Mouse (Mus musculus): Measurements from ENCODE around the gene Theg. TPM values are rescaled to one million over a fixed set of nuclear protein-coding genes. Genes with fewer than 3 reads are reported as not detected.

Theg gene
- polyA plus RNA-seq, 1 experiment from 2014 or later = not detected

- WGBS = 84% methylated on average over 8 of the region's 8 CpGs
- Histone ChIP-seq H3K36me3 (ENCODE audit: insufficient read depth, low read length) (no peaks in the 10 kb centered on the region), H3K4me1 (ENCODE audit: insufficient read depth, low read length) (no peaks in the 10 kb centered on the region), H3K4me3 (ENCODE audit: low read length) (no peak overlapping the region), H3K4me2 (replicated peaks; ENCODE audit: low read depth, low read length) (no peak overlapping the region), H3K9ac (replicated peaks; ENCODE audit: low read length) (no peak overlapping the region), H3K27ac (ENCODE audit: low read length) (no peak overlapping the region), H3K27me3 (ENCODE audit: insufficient read depth, low read length) (no peaks in the 10 kb centered on the region; the same call in 1 of the 2 replicates), H3K9me3 (ENCODE audit: low read length) (no peaks in the 10 kb centered on the region)
- no peak for ATAC-seq (ENCODE audit: low FRiP score, low TSS enrichment)
These were observed 5.6 kb downstream of the Theg start for GRCm38 (mm10) chr10:79581501-79581900.

GRCm38 (mm10) chr10:79580811-79581210 lies 6.3 kb downstream of the Theg start:
- no peaks in the 10 kb centered on the region for H3K9me3 ChIP-seq (ENCODE audit: low read length)
- no peaks in the 10 kb centered on the region; the same call in 1 of the 2 replicates for H3K27me3 ChIP-seq (ENCODE audit: insufficient read depth, low read length)
- no peak for ATAC-seq (ENCODE audit: low FRiP score, low TSS enrichment)
- no peak overlapping the region for H3K4me3 ChIP-seq (ENCODE audit: low read length)
- no peaks in the 10 kb centered on the region for H3K36me3 ChIP-seq (ENCODE audit: insufficient read depth, low read length)
- H3K9ac ChIP-seq (replicated peaks; ENCODE audit: low read length) = no peak overlapping the region
- WGBS = 47% methylated on average over 6 of the region's 6 CpGs
- H3K27ac ChIP-seq (ENCODE audit: low read length) = no peak overlapping the region
- no peaks in the 10 kb centered on the region for H3K4me1 ChIP-seq (ENCODE audit: insufficient read depth, low read length)
- H3K4me2 ChIP-seq (replicated peaks; ENCODE audit: low read depth, low read length) = no peak overlapping the region

DNA sequence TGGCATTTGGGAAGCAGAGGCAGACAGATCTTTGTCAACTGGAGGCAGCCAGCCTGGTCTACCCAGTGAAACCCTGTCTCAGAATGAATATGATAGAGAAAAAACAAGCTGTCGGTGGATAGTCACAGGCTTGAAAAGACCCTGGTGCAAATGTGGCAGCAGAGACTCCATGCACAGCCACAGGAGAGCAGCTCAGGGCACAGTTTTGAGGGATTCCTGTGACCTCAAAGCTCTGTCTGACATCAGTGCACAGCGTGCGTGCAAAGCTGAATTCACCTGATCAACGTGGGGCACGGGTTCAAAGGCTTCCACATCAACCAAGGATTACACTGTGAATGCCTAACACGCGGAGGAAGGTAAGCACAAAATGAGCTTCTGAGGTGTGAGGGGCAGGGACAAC lies 6.8 kb downstream of the Theg start:
- no peak for ATAC-seq (ENCODE audit: low FRiP score, low TSS enrichment)
- H3K4me1 ChIP-seq (ENCODE audit: insufficient read depth, low read length) = no peaks in the 10 kb centered on the region
- no peak overlapping the region for H3K4me2 ChIP-seq (replicated peaks; ENCODE audit: low read depth, low read length)
- H3K4me3 ChIP-seq (ENCODE audit: low read length) = no peak overlapping the region
- no peaks in the 10 kb centered on the region for H3K36me3 ChIP-seq (ENCODE audit: insufficient read depth, low read length)
- H3K27ac ChIP-seq (ENCODE audit: low read length) = no peak overlapping the region
- no peaks in the 10 kb centered on the region for H3K9me3 ChIP-seq (ENCODE audit: low read length)
- no peaks in the 10 kb centered on the region; the same call in 1 of the 2 replicates for H3K27me3 ChIP-seq (ENCODE audit: insufficient read depth, low read length)
- WGBS = 70% methylated on average over 7 of the region's 7 CpGs
- H3K9ac ChIP-seq (replicated peaks; ENCODE audit: low read length) = no peak overlapping the region

DNA sequence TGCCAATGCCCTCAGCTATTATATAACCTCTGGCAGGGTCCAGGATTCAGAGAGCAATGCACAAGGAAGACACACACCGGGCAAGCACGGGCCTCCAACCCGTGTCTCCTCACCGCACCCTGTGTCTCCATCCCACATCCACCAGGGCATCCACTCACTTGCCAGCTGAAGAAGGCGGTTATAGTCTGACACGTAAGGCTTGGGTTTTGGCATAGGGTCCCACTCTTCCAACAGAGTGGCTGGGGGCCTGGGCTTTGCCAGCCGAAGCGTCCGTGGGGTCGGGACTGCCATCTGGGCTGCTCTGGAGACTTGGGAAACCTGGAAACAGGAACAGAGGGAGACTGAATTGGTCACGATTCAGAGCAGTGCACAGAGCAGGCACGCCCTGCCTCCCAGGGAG lies 7.3 kb downstream of the Theg start:
- H3K9ac ChIP-seq (replicated peaks; ENCODE audit: low read length) = no peak overlapping the region
- H3K27ac ChIP-seq (ENCODE audit: low read length) = no peak overlapping the region
- no peak overlapping the region for H3K4me2 ChIP-seq (replicated peaks; ENCODE audit: low read depth, low read length)
- no peaks in the 10 kb centered on the region for H3K4me1 ChIP-seq (ENCODE audit: insufficient read depth, low read length)
- H3K27me3 ChIP-seq (ENCODE audit: insufficient read depth, low read length) = no peaks in the 10 kb centered on the region; the same call in 1 of the 2 replicates
- ATAC-seq (ENCODE audit: low FRiP score, low TSS enrichment) = no peak
- H3K36me3 ChIP-seq (ENCODE audit: insufficient read depth, low read length) = no peaks in the 10 kb centered on the region
- H3K9me3 ChIP-seq (ENCODE audit: low read length) = no peaks in the 10 kb centered on the region
- no peak overlapping the region for H3K4me3 ChIP-seq (ENCODE audit: low read length)
- WGBS = 79% methylated on average over 12 of the region's 12 CpGs

DNA sequence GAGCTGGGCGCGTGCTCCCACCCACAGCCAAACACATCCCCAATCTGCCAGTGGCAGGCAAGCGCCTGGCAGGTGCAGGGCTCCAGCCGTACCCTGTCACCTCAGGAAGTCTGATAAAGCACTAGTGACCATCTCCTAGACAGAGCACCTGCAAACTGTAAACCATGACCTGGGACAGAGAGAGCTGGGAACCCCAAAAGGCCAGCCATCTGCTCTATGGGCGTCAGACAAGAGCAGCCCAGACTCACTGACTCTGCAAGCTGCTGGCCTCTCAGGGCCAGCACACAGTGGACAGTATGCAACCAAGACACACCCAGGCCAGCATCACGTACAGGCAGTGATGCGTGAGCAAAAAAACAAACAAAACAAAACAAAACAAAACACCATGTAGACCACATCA lies 8.2 kb downstream of the Theg start:
- no peaks in the 10 kb centered on the region; the same call in 1 of the 2 replicates for H3K27me3 ChIP-seq (ENCODE audit: insufficient read depth, low read length)
- ATAC-seq (ENCODE audit: low FRiP score, low TSS enrichment) = no peak
- no peaks in the 10 kb centered on the region for H3K36me3 ChIP-seq (ENCODE audit: insufficient read depth, low read length)
- H3K9ac ChIP-seq (replicated peaks; ENCODE audit: low read length) = no peak overlapping the region
- no peaks in the 10 kb centered on the region for H3K9me3 ChIP-seq (ENCODE audit: low read length)
- H3K4me2 ChIP-seq (replicated peaks; ENCODE audit: low read depth, low read length) = no peak overlapping the region
- H3K27ac ChIP-seq (ENCODE audit: low read length) = no peak overlapping the region
- whole genome bisulfite sequencing = 79% methylated on average over 7 of the region's 7 CpGs
- no peaks in the 10 kb centered on the region for H3K4me1 ChIP-seq (ENCODE audit: insufficient read depth, low read length)
- H3K4me3 ChIP-seq (ENCODE audit: low read length) = no peak overlapping the region

GRCm38 (mm10) chr10:79578276-79578675 lies 8.9 kb downstream of the Theg start:
- 73% methylated on average over 9 of the region's 9 CpGs for WGBS

GRCm38 (mm10) chr10:79577376-79577775 lies 9.8 kb downstream of the Theg start:
- Histone ChIP-seq H3K4me1 (ENCODE audit: insufficient read depth, low read length) (no peaks in the 10 kb centered on the region), H3K9me3 (ENCODE audit: low read length) (no peaks in the 10 kb centered on the region), H3K27me3 (ENCODE audit: insufficient read depth, low read length) (no peaks in the 10 kb centered on the region; the same call in 1 of the 2 replicates), H3K4me3 (ENCODE audit: low read length) (no peak overlapping the region), H3K36me3 (ENCODE audit: insufficient read depth, low read length) (no peaks in the 10 kb centered on the region), H3K27ac (ENCODE audit: low read length) (no peak overlapping the region), H3K9ac (replicated peaks; ENCODE audit: low read length) (no peak overlapping the region), H3K4me2 (replicated peaks; ENCODE audit: low read depth, low read length) (no peak overlapping the region)
- no peak for ATAC-seq (ENCODE audit: low FRiP score, low TSS enrichment)
- WGBS = 78% methylated on average over 4 of the region's 4 CpGs

More at GRCm38 (mm10) chr10:79578276-79578675, 8.9 kb downstream of the Theg start:
- Histone ChIP-seq H3K27ac (ENCODE audit: low read length) (no peak overlapping the region), H3K9ac (replicated peaks; ENCODE audit: low read length) (no peak overlapping the region), H3K4me2 (replicated peaks; ENCODE audit: low read depth, low read length) (no peak overlapping the region), H3K4me3 (ENCODE audit: low read length) (no peak overlapping the region), H3K9me3 (ENCODE audit: low read length) (no peaks in the 10 kb centered on the region), H3K36me3 (ENCODE audit: insufficient read depth, low read length) (no peaks in the 10 kb centered on the region), H3K4me1 (ENCODE audit: insufficient read depth, low read length) (no peaks in the 10 kb centered on the region), H3K27me3 (ENCODE audit: insufficient read depth, low read length) (no peaks in the 10 kb centered on the region; the same call in 1 of the 2 replicates)
- no peak for ATAC-seq (ENCODE audit: low FRiP score, low TSS enrichment)

- Histone ChIP-seq H3K36me3 (ENCODE audit: insufficient read depth, low read length) (no peaks in the 10 kb centered on the region), H3K4me1 (ENCODE audit: insufficient read depth, low read length) (no peaks in the 10 kb centered on the region), H3K27ac (ENCODE audit: low read length) (no peak overlapping the region), H3K4me3 (ENCODE audit: low read length) (no peak overlapping the region), H3K9me3 (ENCODE audit: low read length) (no peaks in the 10 kb centered on the region), H3K4me2 (replicated peaks; ENCODE audit: low read depth, low read length) (no peak overlapping the region), H3K27me3 (ENCODE audit: insufficient read depth, low read length) (no peaks in the 10 kb centered on the region; the same call in 1 of the 2 replicates), H3K9ac (replicated peaks; ENCODE audit: low read length) (no peak overlapping the region)
- no peak for ATAC-seq (ENCODE audit: low FRiP score, low TSS enrichment)
- 58% methylated on average over 6 of the region's 6 CpGs for WGBS
These were observed 11.4 kb downstream of the Theg start for GRCm38 (mm10) chr10:79575754-79576153.

DNA sequence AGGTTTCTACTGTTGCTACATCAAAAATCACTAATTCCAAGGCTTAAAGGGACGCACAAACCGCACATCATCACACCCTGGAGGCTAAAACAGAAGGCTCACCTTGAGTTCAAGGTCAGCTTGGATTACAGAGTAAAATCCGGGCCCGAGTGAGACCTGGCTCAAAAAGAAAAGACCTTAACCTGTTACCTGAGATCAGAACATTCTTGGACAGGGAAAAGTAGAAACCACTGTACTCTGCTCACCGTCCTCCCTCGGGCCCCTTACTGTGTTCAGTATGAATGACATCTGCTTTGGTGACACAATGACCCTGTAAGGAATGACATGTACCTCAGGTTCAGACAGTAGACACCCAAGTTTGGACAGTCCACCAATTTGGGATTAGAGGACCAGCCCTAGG lies 12.3 kb downstream of the Theg start:
- no peak overlapping the region for H3K4me2 ChIP-seq (replicated peaks; ENCODE audit: low read depth, low read length)
- no peaks in the 10 kb centered on the region for H3K36me3 ChIP-seq (ENCODE audit: insufficient read depth, low read length)
- no peaks in the 10 kb centered on the region for H3K4me1 ChIP-seq (ENCODE audit: insufficient read depth, low read length)
- H3K27ac ChIP-seq (ENCODE audit: low read length) = no peak overlapping the region
- no peak overlapping the region for H3K4me3 ChIP-seq (ENCODE audit: low read length)
- H3K27me3 ChIP-seq (ENCODE audit: insufficient read depth, low read length) = no peaks in the 10 kb centered on the region; the same call in 1 of the 2 replicates
- WGBS = 89% methylated on average over 6 of the region's 6 CpGs
- no peak overlapping the region for H3K9ac ChIP-seq (replicated peaks; ENCODE audit: low read length)
- H3K9me3 ChIP-seq (ENCODE audit: low read length) = no peaks in the 10 kb centered on the region
- ATAC-seq (ENCODE audit: low FRiP score, low TSS enrichment) = no peak

- no peaks in the 10 kb centered on the region for H3K4me1 ChIP-seq (ENCODE audit: insufficient read depth, low read length)
- H3K27ac ChIP-seq (ENCODE audit: low read length) = no peak overlapping the region
- H3K4me2 ChIP-seq (replicated peaks; ENCODE audit: low read depth, low read length) = no peak overlapping the region
- H3K9me3 ChIP-seq (ENCODE audit: low read length) = no peaks in the 10 kb centered on the region
- ATAC-seq (ENCODE audit: low FRiP score, low TSS enrichment) = no peak
- no peaks in the 10 kb centered on the region for H3K36me3 ChIP-seq (ENCODE audit: insufficient read depth, low read length)
- WGBS = 77% methylated on average over 8 of the region's 8 CpGs
- no peak overlapping the region for H3K9ac ChIP-seq (replicated peaks; ENCODE audit: low read length)
- no peak overlapping the region for H3K4me3 ChIP-seq (ENCODE audit: low read length)
- H3K27me3 ChIP-seq (ENCODE audit: insufficient read depth, low read length) = no peaks in the 10 kb centered on the region
These were observed 12.8 kb downstream of the Theg start for GRCm38 (mm10) chr10:79574350-79574749.
